Mouse (Mus musculus) embryonic fibroblast, embryonic 13.5 days (primary cell): ENCODE data around the gene Cd244a. TPM values are rescaled to one million over a fixed set of nuclear protein-coding genes. Genes with fewer than 3 reads are reported as not detected.

Experiments used
- H3K27ac ChIP-seq: 2 replicates; pipeline ENCODE4 v1.5.1; 2012; ENCODE audit warnings: low read length, control low read depth, inconsistent platforms; ENCODE audit not compliant: insufficient read depth
- H3K4me1 ChIP-seq: 2 replicates; pipeline ENCODE4 v1.6.1; 2011; ENCODE audit warnings: low read length; ENCODE audit not compliant: control insufficient read depth, insufficient read depth
- H3K4me3 ChIP-seq: 2 replicates; pipeline ENCODE4 v1.5.1; 2011; ENCODE audit warnings: mild to moderate bottlenecking, control low read depth, low read length; ENCODE audit not compliant: insufficient read depth
- CTCF ChIP-seq: IDR thresholded peaks from 2 replicates; pipeline ENCODE4 v1.5.1; 2011; ENCODE audit warnings: mild to moderate bottlenecking, control low read depth, low read length, moderate library complexity, borderline replicate concordance; ENCODE audit not compliant: insufficient read depth
- POLR2A ChIP-seq: IDR thresholded peaks from 2 replicates; pipeline ENCODE4 v1.6.1; 2011; ENCODE audit warnings: low read depth, mild to moderate bottlenecking, control low read depth, low read length, moderate library complexity
- polyA plus RNA-seq: library from polyadenylated mRNA; stranded (reverse); fragments of >200 nt; gene quantifications from 2 replicates; pipeline ENCODE4 v1.2.4, GENCODE M21; 2011; ENCODE audit warnings: low read depth; ENCODE audit not compliant: missing spikeins, insufficient read length

The Cd244a gene
- polyA plus RNA-seq, 1 experiment: 0.40 TPM

DNA sequence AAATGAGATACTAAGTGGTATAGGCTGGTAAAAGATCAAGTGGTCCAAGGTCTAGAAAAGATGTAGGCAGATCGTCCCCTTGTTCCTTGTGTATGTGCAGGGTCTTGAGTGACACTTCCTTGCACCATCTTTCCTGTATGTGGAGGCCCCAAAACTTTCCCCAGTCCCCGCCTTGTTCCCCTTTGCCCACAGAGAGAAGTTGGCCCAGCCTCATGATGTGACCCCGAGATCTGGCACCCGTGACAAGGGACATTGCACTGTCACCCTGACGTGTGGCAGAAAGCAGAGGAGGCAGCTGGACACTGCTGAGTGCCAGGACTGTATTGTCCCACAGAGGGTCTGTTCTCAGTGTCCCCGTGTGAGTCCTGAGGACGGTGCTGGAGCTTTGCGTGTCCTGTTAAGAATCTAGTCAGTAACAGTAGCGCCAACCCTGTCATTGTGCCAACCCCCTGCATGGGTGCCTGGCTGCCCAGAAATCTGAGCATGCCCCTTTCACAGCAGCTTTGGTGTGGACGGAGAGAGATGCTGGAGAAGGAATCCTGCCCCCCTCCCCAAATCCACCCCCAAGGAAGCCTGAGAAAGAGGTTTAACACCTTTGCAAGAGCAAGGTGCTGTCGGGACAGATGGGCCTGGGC lies 58.0 kb downstream of the Cd244a start:
- no peak for TF ChIP-seq CTCF
- no peak for TF ChIP-seq POLR2A
- Histone ChIP-seq H3K27ac (no peak overlapping the region), H3K4me1 (no peaks in the 10 kb centered on the region), H3K4me3 (no peak overlapping the region)

DNA sequence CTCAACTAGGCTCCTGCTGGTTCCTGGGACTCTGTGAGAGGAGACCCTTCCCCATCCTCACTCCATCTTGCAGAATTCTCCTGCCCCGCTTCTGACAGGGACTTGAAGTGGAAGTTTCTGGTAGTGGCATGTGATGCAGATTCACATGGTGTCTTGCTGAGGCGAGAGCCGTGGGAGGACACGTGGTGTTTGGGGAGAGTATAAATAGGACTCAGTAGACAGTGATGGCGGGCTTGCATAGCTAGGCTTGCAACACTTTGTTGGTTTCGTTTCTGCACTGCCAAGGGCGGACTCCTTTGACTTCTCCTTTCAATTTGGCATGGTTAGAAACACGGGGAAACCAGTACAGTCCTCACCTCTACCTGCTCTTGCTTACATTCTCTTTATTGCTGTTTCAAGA lies 60.0 kb downstream of the Cd244a start:
- H3K4me3 ChIP-seq: no peak overlapping the region
- H3K4me1 ChIP-seq: no peaks in the 10 kb centered on the region
- no peak overlapping the region for H3K27ac ChIP-seq
- TF ChIP-seq POLR2A: no peak
- no peak for TF ChIP-seq CTCF

DNA sequence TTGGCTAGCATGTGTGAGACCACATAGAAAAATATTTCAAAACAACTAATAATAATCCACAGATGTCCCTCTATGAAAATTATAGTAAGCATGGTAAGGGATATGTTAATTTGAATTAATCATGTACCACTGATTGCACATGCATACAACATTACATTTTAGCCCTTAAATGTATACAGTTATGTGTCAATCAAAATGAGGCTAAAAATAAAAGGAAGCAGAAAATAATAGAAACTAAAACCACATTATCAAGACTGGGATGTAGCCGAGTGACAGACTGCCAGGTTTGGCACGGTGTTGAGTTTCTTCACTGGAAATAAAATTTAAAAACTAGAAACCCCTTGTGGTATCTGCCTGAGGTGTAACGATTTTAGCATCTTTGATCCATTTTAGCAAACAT lies 60.7 kb downstream of the Cd244a start:
- H3K4me1 ChIP-seq: no peaks in the 10 kb centered on the region
- TF ChIP-seq POLR2A (no peak), CTCF (no peak)
- H3K4me3 ChIP-seq: no peak overlapping the region
- no peak overlapping the region for H3K27ac ChIP-seq

DNA sequence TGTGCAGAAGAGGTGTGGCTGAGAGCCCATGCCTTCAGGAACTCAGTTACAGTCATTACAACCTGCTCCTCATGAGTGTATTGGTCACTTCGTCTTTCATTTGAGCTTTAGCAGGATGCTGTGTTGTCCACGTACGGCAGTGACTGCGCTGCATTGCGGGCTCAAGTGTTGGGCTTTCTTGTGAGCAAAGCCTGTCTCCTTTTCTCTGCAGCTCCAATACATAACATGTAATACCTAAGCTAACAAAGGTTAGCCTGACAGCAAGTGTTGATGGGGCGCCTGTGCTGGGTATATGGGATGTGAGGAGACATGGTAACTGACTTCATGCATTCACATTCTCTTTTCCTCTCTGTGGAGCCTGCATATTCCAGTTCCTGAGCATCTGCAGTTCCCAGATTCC lies 61.1 kb downstream of the Cd244a start:
- no peak overlapping the region for H3K4me3 ChIP-seq
- TF ChIP-seq CTCF: no peak
- TF ChIP-seq POLR2A: no peak

DNA sequence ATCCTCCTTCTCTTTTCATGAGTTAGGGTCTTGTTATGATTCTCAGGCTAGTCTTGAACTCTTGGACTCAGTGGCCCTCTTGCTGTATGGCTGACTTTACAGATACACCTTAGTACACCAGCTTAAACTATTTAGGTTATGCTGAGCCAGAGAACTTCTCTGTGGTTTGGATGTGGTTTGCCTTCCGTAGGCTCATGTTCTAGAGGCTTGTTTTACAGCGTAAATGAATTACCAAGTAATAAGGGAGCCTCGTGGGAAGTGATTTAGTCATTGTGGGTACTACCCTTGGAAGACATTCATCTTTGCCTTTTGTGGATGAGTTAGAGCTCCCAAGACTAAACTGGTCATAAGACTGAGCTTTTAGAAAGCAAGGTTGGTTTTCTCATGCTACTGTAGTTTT lies 68.8 kb downstream of the Cd244a start:
- TF ChIP-seq POLR2A (no peak), CTCF (no peak)
- Histone ChIP-seq H3K4me3 (no peak overlapping the region), H3K27ac (no peak overlapping the region), H3K4me1 (no peaks in the 10 kb centered on the region)

More for the DNA sequence above, 61.1 kb downstream of the Cd244a start:
- Histone ChIP-seq H3K27ac (no peak overlapping the region), H3K4me1 (no peaks in the 10 kb centered on the region)

- Histone ChIP-seq H3K27ac (no peak overlapping the region), H3K4me3 (no peak overlapping the region), H3K4me1 (no peaks in the 10 kb centered on the region)
- no peak for TF ChIP-seq CTCF
- TF ChIP-seq POLR2A: no peak
Observed at GRCm38 (mm10) chr1:171629168-171629567, 70.2 kb downstream of the Cd244a start.

DNA sequence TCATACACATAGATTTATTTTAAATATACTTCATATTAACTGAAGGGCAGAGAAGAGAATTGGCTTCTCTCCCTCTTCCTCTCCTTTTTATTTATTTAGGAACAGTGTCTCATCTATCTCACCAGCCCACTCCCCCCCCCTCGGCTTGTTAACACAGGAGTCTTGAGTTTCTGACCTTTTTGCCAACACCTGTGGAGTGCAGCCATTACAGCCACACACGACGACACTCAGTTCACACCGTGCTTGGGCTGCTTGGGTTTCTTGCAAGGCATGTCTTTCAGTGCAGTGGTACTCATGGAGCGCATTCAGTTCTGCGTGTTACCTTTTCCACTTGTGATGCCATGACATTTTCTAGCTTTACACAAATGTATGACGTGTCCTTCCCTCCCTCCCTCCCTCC lies 71.0 kb downstream of the Cd244a start:
- TF ChIP-seq POLR2A (no peak), CTCF (no peak)
- H3K27ac ChIP-seq: no peak overlapping the region
- no peak overlapping the region for H3K4me3 ChIP-seq
- H3K4me1 ChIP-seq: no peaks in the 10 kb centered on the region

- H3K4me3 ChIP-seq: no peak overlapping the region
- H3K4me1 ChIP-seq: no peaks in the 10 kb centered on the region
- no peak overlapping the region for H3K27ac ChIP-seq
- TF ChIP-seq POLR2A (no peak), CTCF (no peak)
Observed at GRCm38 (mm10) chr1:171630912-171631311, 71.9 kb downstream of the Cd244a start.

- TF ChIP-seq POLR2A (no peak), CTCF (no peak)
- Histone ChIP-seq H3K4me3 (no peak overlapping the region), H3K4me1 (no peaks in the 10 kb centered on the region), H3K27ac (no peak overlapping the region)
Observed at GRCm38 (mm10) chr1:171631447-171631846, 72.5 kb downstream of the Cd244a start.

- H3K4me3 ChIP-seq: no peak overlapping the region
- no peak for TF ChIP-seq CTCF
- TF ChIP-seq POLR2A: no peak
- H3K4me1 ChIP-seq: no peaks in the 10 kb centered on the region
- H3K27ac ChIP-seq: no peak overlapping the region
Observed at GRCm38 (mm10) chr1:171635696-171636095, 76.7 kb downstream of the Cd244a start.
